Mouse (Mus musculus) CH12.LX (cell line): Measurements from ENCODE around the gene Olfr960. TPM values are rescaled to one million over a fixed set of nuclear protein-coding genes. Genes with fewer than 3 reads are reported as not detected.

Experiments used
- polyA plus RNA-seq: library from polyadenylated mRNA; unstranded; fragments of >175 nt; gene quantifications from 2 replicates; pipeline ENCODE4 v1.2.1, GENCODE M21; 2012; ENCODE audit warnings: low read depth; ENCODE audit not compliant: insufficient read length
- total RNA-seq, 2 experiments: library from RNA; depleted of rRNA; stranded (reverse); fragments of 300-350 nt in 1 of 2; fragments of >200 nt in 1 of 2; gene quantifications; 2 replicates each; pipeline ENCODE4 v1.2.3; 2012 to 2014

The Olfr960 gene
- total and polyA plus RNA-seq, 3 experiments, result not detected

Other genes starting within 250 kb of the Olfr960 start
Only the 20 nearest of the 21 such genes appear.
- gene Olfr951, start 234.0 kb upstream of the Olfr960 start, total RNA-seq (2012; rRNA removed), result not detected in 2 replicates
- not detected in 2 replicates for gene Olfr951, start 234.0 kb upstream of the Olfr960 start, total RNA-seq (2014; rRNA removed)
- not detected in 2 replicates for gene Olfr951, start 234.0 kb upstream of the Olfr960 start, polyA plus RNA-seq
- gene Olfr952, start 194.2 kb upstream of the Olfr960 start, total RNA-seq (2012; rRNA removed), result not detected in 2 replicates
- gene Olfr952, start 194.2 kb upstream of the Olfr960 start, total RNA-seq (2014; rRNA removed), result not detected in 2 replicates
- not detected in 2 replicates for gene Olfr952, start 194.2 kb upstream of the Olfr960 start, polyA plus RNA-seq
- not detected in 2 replicates for gene Olfr954, start 164.7 kb upstream of the Olfr960 start, total RNA-seq (2012; rRNA removed)
- not detected in 2 replicates for gene Olfr954, start 164.7 kb upstream of the Olfr960 start, total RNA-seq (2014; rRNA removed)
- gene Olfr954, start 164.7 kb upstream of the Olfr960 start, polyA plus RNA-seq, result not detected in 2 replicates
- not detected in 2 replicates for gene Olfr955, start 149.4 kb upstream of the Olfr960 start, total RNA-seq (2012; rRNA removed)
- not detected in 2 replicates for gene Olfr955, start 149.4 kb upstream of the Olfr960 start, total RNA-seq (2014; rRNA removed)
- gene Olfr955, start 149.4 kb upstream of the Olfr960 start, polyA plus RNA-seq, result not detected in 2 replicates
- gene Olfr44, start 127.4 kb upstream of the Olfr960 start, total RNA-seq (2012; rRNA removed), result not detected in 2 replicates
- not detected in 2 replicates for gene Olfr44, start 127.4 kb upstream of the Olfr960 start, total RNA-seq (2014; rRNA removed)
- not detected in 2 replicates for gene Olfr44, start 127.4 kb upstream of the Olfr960 start, polyA plus RNA-seq
- gene Olfr957, start 105.6 kb upstream of the Olfr960 start, total RNA-seq (2012; rRNA removed), result not detected in 2 replicates
- not detected in 2 replicates for gene Olfr957, start 105.6 kb upstream of the Olfr960 start, total RNA-seq (2014; rRNA removed)
- not detected in 2 replicates for gene Olfr957, start 105.6 kb upstream of the Olfr960 start, polyA plus RNA-seq
- not detected in 2 replicates for gene Olfr958, start 67.3 kb upstream of the Olfr960 start, total RNA-seq (2012; rRNA removed)
- not detected in 2 replicates for gene Olfr958, start 67.3 kb upstream of the Olfr960 start, total RNA-seq (2014; rRNA removed)
- not detected in 2 replicates for gene Olfr958, start 67.3 kb upstream of the Olfr960 start, polyA plus RNA-seq
- not detected in 2 replicates for gene Olfr959, start 45.8 kb upstream of the Olfr960 start, total RNA-seq (2012; rRNA removed)
- not detected in 2 replicates for gene Olfr959, start 45.8 kb upstream of the Olfr960 start, total RNA-seq (2014; rRNA removed)
- not detected in 2 replicates for gene Olfr959, start 45.8 kb upstream of the Olfr960 start, polyA plus RNA-seq
- gene AW551984, start 17.0 kb upstream of the Olfr960 start, total RNA-seq (2012; rRNA removed), result not detected in 2 replicates
- gene AW551984, start 17.0 kb upstream of the Olfr960 start, total RNA-seq (2014; rRNA removed), result not detected in 2 replicates
- gene AW551984, start 17.0 kb upstream of the Olfr960 start, polyA plus RNA-seq, result not detected in 2 replicates
- gene Olfr148, start 10.7 kb upstream of the Olfr960 start, total RNA-seq (2012; rRNA removed), result not detected in 2 replicates
- not detected in 2 replicates for gene Olfr148, start 10.7 kb upstream of the Olfr960 start, total RNA-seq (2014; rRNA removed)
- not detected in 2 replicates for gene Olfr148, start 10.7 kb upstream of the Olfr960 start, polyA plus RNA-seq
- gene Olfr961, start 23.7 kb downstream of the Olfr960 start, total RNA-seq (2012; rRNA removed), result not detected in 2 replicates
- not detected in 2 replicates for gene Olfr961, start 23.7 kb downstream of the Olfr960 start, total RNA-seq (2014; rRNA removed)
- not detected in 2 replicates for gene Olfr961, start 23.7 kb downstream of the Olfr960 start, polyA plus RNA-seq
- not detected in 2 replicates for gene Olfr963, start 45.8 kb downstream of the Olfr960 start, total RNA-seq (2012; rRNA removed)
- gene Olfr963, start 45.8 kb downstream of the Olfr960 start, total RNA-seq (2014; rRNA removed), result not detected in 2 replicates
- gene Olfr963, start 45.8 kb downstream of the Olfr960 start, polyA plus RNA-seq, result not detected in 2 replicates
- not detected in 2 replicates for gene Olfr149, start 85.7 kb downstream of the Olfr960 start, total RNA-seq (2012; rRNA removed)
- not detected in 2 replicates for gene Olfr149, start 85.7 kb downstream of the Olfr960 start, total RNA-seq (2014; rRNA removed)
- gene Olfr149, start 85.7 kb downstream of the Olfr960 start, polyA plus RNA-seq, result not detected in 2 replicates
- gene Olfr965, start 90.0 kb downstream of the Olfr960 start, total RNA-seq (2012; rRNA removed), result not detected in 2 replicates
- gene Olfr965, start 90.0 kb downstream of the Olfr960 start, total RNA-seq (2014; rRNA removed), result not detected in 2 replicates
- gene Olfr965, start 90.0 kb downstream of the Olfr960 start, polyA plus RNA-seq, result not detected in 2 replicates
- gene Olfr150, start 109.6 kb downstream of the Olfr960 start, total RNA-seq (2012; rRNA removed), result not detected in 2 replicates
- gene Olfr150, start 109.6 kb downstream of the Olfr960 start, total RNA-seq (2014; rRNA removed), result not detected in 2 replicates
- not detected in 2 replicates for gene Olfr150, start 109.6 kb downstream of the Olfr960 start, polyA plus RNA-seq
- not detected in 2 replicates for gene Olfr967, start 124.9 kb downstream of the Olfr960 start, total RNA-seq (2012; rRNA removed)
- gene Olfr967, start 124.9 kb downstream of the Olfr960 start, total RNA-seq (2014; rRNA removed), result not detected in 2 replicates
- not detected in 2 replicates for gene Olfr967, start 124.9 kb downstream of the Olfr960 start, polyA plus RNA-seq
- gene Olfr968, start 161.9 kb downstream of the Olfr960 start, total RNA-seq (2012; rRNA removed), result not detected in 2 replicates
- gene Olfr968, start 161.9 kb downstream of the Olfr960 start, total RNA-seq (2014; rRNA removed), result not detected in 2 replicates
- gene Olfr968, start 161.9 kb downstream of the Olfr960 start, polyA plus RNA-seq, result not detected in 2 replicates
- not detected in 2 replicates for gene Olfr969, start 169.6 kb downstream of the Olfr960 start, total RNA-seq (2012; rRNA removed)
- not detected in 2 replicates for gene Olfr969, start 169.6 kb downstream of the Olfr960 start, total RNA-seq (2014; rRNA removed)
- not detected in 2 replicates for gene Olfr969, start 169.6 kb downstream of the Olfr960 start, polyA plus RNA-seq
- gene Olfr970, start 187.5 kb downstream of the Olfr960 start, total RNA-seq (2012; rRNA removed), result not detected in 2 replicates
- gene Olfr970, start 187.5 kb downstream of the Olfr960 start, total RNA-seq (2014; rRNA removed), result not detected in 2 replicates
- gene Olfr970, start 187.5 kb downstream of the Olfr960 start, polyA plus RNA-seq, result not detected in 2 replicates
- gene Olfr971, start 215.5 kb downstream of the Olfr960 start, total RNA-seq (2012; rRNA removed), result not detected in 2 replicates
- not detected in 2 replicates for gene Olfr971, start 215.5 kb downstream of the Olfr960 start, total RNA-seq (2014; rRNA removed)
- not detected in 2 replicates for gene Olfr971, start 215.5 kb downstream of the Olfr960 start, polyA plus RNA-seq